Mouse (Mus musculus): ENCODE measurements at regions not wholly inside any gene's neighbourhood (a gene's known extent, or its start where the extent isn't known, plus 50 kb on each side); places are given as distances from the start of the nearest gene placed in this dataset.

DNA sequence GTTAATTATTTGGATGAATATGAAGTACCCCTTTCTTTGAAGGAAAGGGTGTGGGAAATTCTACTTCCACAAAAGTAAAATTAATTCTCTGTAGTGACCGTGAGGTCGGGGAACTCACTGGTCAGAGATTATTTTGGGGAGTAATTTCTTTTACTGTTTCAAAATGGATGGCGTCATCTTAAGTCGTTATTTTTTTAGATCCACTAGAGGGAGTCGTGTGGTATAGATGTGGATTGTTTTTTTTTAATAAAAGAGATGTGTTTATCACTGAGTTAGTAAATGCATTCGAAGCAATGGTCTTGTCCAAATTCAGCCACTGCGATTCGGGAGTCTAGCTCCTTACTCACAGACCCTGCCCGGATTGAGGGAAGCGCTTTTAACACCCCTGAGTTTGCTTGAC lies 100.8 kb upstream of the Lsm14a start:
- TF ChIP-seq CTCF (conservative IDR thresholded peaks at IDR 0.05 in 1 of 2, IDR thresholded peaks at IDR 0.05 in 1 of 2; ENCODE audit: low read depth in 2 of 2, low read length in 2 of 2) (peak in 1 of 2 experiments; percentile 41; a peak in 2 of 4 replicates), POLR2A (IDR thresholded peaks at IDR 0.05; ENCODE audit: low read depth, low read length) (no peak), ZKSCAN1 (IDR thresholded peaks at IDR 0.05; ENCODE audit: borderline replicate concordance, low read depth, low read length) (no peak), MXI1 (IDR thresholded peaks at IDR 0.05; ENCODE audit: low read depth, low read length) (no peak), CHD1 (IDR thresholded peaks at IDR 0.05; ENCODE audit: low read depth, low read length) (no peak), TCF12 (IDR thresholded peaks at IDR 0.05; ENCODE audit: low read depth, low read length) (no peak), SIN3A (IDR thresholded peaks at IDR 0.05; ENCODE audit: low read length) (no peak), SMC3 (IDR thresholded peaks at IDR 0.05; ENCODE audit: low read depth, low read length) (peak; percentile 20; the same call in 1 of the 2 replicates), HCFC1 (IDR thresholded peaks at IDR 0.05; ENCODE audit: low read depth, low read length) (no peak), E2F4 (IDR thresholded peaks at IDR 0.05; ENCODE audit: insufficient replicate concordance, low read depth, low read length) (no peak), PAX5 (IDR thresholded peaks at IDR 0.05; ENCODE audit: low read length) (no peak), ZNF384 (IDR thresholded peaks at IDR 0.05; ENCODE audit: low read depth, low read length) (peak; percentile 73)

Measured in CH12.LX (cell line).